Mouse (Mus musculus) limb, embryonic 14.5 days (tissue): ENCODE data around the gene Armh1. TPM values are rescaled to one million over a fixed set of nuclear protein-coding genes. Genes with fewer than 3 reads are reported as not detected.

Experiments used
- ATAC-seq: fragments of 200-750 bp; cut with Nextera tagmentation; 2 replicates; pipeline ENCODE4 v1.8.0; 2017; ENCODE audit warnings: low read depth, moderate number of reproducible peaks, moderate TSS enrichment; ENCODE audit not compliant: low FRiP score
- DNase-seq: peaks from one replicate; pipeline ENCODE4 v3.0.0-alpha.2; 2015; ENCODE audit warnings: low spot score
- H3K27ac ChIP-seq: fragments of 300-500 bp; sonication (generic); replicated peaks from 2 replicates; pipeline ENCODE4 v1.5.1; 2014; ENCODE audit warnings: low read depth, mild to moderate bottlenecking, low read length, moderate library complexity, mixed read lengths
- H3K27me3 ChIP-seq: fragments of 300-500 bp; sonication (generic); 2 replicates; pipeline ENCODE4 v1.6.1; 2014; ENCODE audit warnings: low read length, mixed read lengths; ENCODE audit not compliant: control insufficient read depth, insufficient read depth
- H3K36me3 ChIP-seq: fragments of 300-500 bp; sonication (generic); 2 replicates; pipeline ENCODE4 v1.6.1; 2014; ENCODE audit warnings: mild to moderate bottlenecking, low read length, moderate library complexity, mixed read lengths; ENCODE audit not compliant: control insufficient read depth, insufficient read depth
- H3K4me1 ChIP-seq: fragments of 300-500 bp; sonication (generic); 2 replicates; pipeline ENCODE4 v1.6.1; 2014; ENCODE audit warnings: antibody characterized with exemption, low read length, mixed read lengths; ENCODE audit not compliant: control insufficient read depth, insufficient read depth
- H3K4me2 ChIP-seq: fragments of 300-500 bp; sonication (generic); replicated peaks from 2 replicates; pipeline ENCODE4 v1.6.1; 2014; ENCODE audit warnings: low read depth, mild to moderate bottlenecking, low read length, moderate library complexity; ENCODE audit not compliant: severe bottlenecking
- H3K4me3 ChIP-seq: fragments of 300-500 bp; sonication (generic); replicated peaks from 2 replicates; pipeline ENCODE4 v1.5.1; 2014; ENCODE audit warnings: low read length
- H3K9ac ChIP-seq: fragments of 300-500 bp; sonication (generic); 2 replicates; pipeline ENCODE4 v1.6.1; 2014; ENCODE audit warnings: mild to moderate bottlenecking, low read depth, low read length, moderate library complexity; ENCODE audit not compliant: severe bottlenecking
- H3K9me3 ChIP-seq: fragments of 300-500 bp; sonication (generic); 2 replicates; pipeline ENCODE4 v1.6.1; 2016; ENCODE audit warnings: low read length; ENCODE audit not compliant: control insufficient read depth
- POLR2A ChIP-seq: fragments of 200-500 bp; IDR thresholded peaks from 2 replicates; pipeline ENCODE4 v1.8.0; 2012; ENCODE audit warnings: inconsistent platforms, mild to moderate bottlenecking, moderate library complexity, borderline replicate concordance; ENCODE audit not compliant: insufficient read depth, insufficient read length; ENCODE audit errors: extremely low read depth
- WGBS: fragments of 180-500 bp; shearing (Covaris S2); extraction: QIAGEN DNeasy Blood & Tissue Kit; methylation state at CpG from one replicate; pipeline ENCODE4 v1.1.7; 2014; 5-methylcytosine and 5-hydroxymethylcytosine counted together
- polyA plus RNA-seq, 2 experiments: library from polyadenylated mRNA; depleted of rRNA in 1 of 2; stranded (reverse) in 1 of 2; unstranded in 1 of 2; fragments of >200 nt; fragmentation: Nextera tagmentation in 1 of 2; extraction: Ambion mirVana in 1 of 2; gene quantifications; 2 replicates each; pipeline versions ENCODE4 v1.2.1 to v1.2.3; 2012 to 2014

The Armh1 gene
- polyA plus RNA-seq, 2 experiments, result 0.40 to 1.4 TPM

- peaks cover 97% of the 10 kb centered on the region for H3K36me3 ChIP-seq
- DNase-seq (no peak), ATAC-seq (no peak)
- no peak overlapping the region for H3K9ac ChIP-seq
- H3K4me1 ChIP-seq, result no peaks in the 10 kb centered on the region; the same call in 1 of the 2 replicates
- WGBS, result 31% methylated on average over 19 of the region's 19 CpGs
- no peak overlapping the region for H3K27ac ChIP-seq
- no peaks in the 10 kb centered on the region for H3K9me3 ChIP-seq
- no peak overlapping the region for H3K4me3 ChIP-seq
- H3K4me2 ChIP-seq, result no peak overlapping the region
- no peak for TF ChIP-seq POLR2A
- no peaks in the 10 kb centered on the region for H3K27me3 ChIP-seq
Observed at GRCm38 (mm10) chr4:117281090-117281845, 29.3 kb upstream of the Armh1 start.

GRCm38 (mm10) chr4:117280397-117280930 is 28.5 kb upstream of the Armh1 start:
- Histone ChIP-seq H3K36me3 (peaks cover 97% of the 10 kb centered on the region), H3K9me3 (no peaks in the 10 kb centered on the region), H3K27me3 (no peaks in the 10 kb centered on the region), H3K4me1 (no peaks in the 10 kb centered on the region; the same call in 1 of the 2 replicates), H3K4me3 (no peak overlapping the region), H3K9ac (no peak overlapping the region), H3K4me2 (no peak overlapping the region), H3K27ac (no peak overlapping the region)
- DNase-seq (no peak), ATAC-seq (no peak)
- WGBS, result 56% methylated on average over 8 of the region's 8 CpGs
- TF ChIP-seq POLR2A, result no peak

DNA sequence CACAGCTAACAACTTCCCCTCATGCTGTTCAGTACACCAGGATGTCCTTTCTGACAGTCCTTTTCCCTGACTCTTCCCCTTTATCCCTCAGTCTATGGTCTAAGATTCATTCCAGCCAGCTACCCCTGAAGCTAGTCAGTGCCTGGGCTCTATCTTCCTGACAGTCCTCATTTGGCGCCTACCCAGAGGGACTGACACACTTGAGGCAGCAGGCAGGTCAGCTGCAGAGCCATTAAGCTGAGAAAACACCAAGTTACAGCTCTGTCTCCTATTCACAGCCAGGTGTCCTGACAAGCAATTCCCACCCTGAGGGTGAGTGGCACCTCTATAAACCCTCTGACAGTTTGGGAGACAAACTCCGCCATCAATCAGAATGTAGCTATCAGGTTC is 27.3 kb upstream of the Armh1 start:
- H3K36me3 ChIP-seq, result peaks cover 97% of the 10 kb centered on the region
- TF ChIP-seq POLR2A, result no peak
- no peak overlapping the region for H3K4me2 ChIP-seq
- DNase-seq (no peak), ATAC-seq (no peak)
- H3K9me3 ChIP-seq, result peaks cover 7% of the 10 kb centered on the region
- H3K9ac ChIP-seq, result no peak overlapping the region
- H3K4me1 ChIP-seq, result no peaks in the 10 kb centered on the region; the same call in 1 of the 2 replicates
- 50% methylated on average over 2 of the region's 2 CpGs for WGBS
- no peaks in the 10 kb centered on the region for H3K27me3 ChIP-seq
- no peak overlapping the region for H3K4me3 ChIP-seq
- H3K27ac ChIP-seq, result no peak overlapping the region

GRCm38 (mm10) chr4:117278381-117279252 is 26.7 kb upstream of the Armh1 start:
- Histone ChIP-seq H3K4me2 (no peak overlapping the region), H3K27ac (no peak overlapping the region), H3K4me1 (no peaks in the 10 kb centered on the region; the same call in 1 of the 2 replicates), H3K27me3 (no peaks in the 10 kb centered on the region), H3K4me3 (no peak overlapping the region), H3K9ac (no peak overlapping the region), H3K36me3 (peaks cover 97% of the 10 kb centered on the region), H3K9me3 (peaks cover 12% of the 10 kb centered on the region)
- DNase-seq (no peak), ATAC-seq (no peak)
- WGBS, result 79% methylated on average over 10 of the region's 10 CpGs
- no peak for TF ChIP-seq POLR2A

- H3K27ac ChIP-seq, result no peak overlapping the region
- H3K27me3 ChIP-seq, result no peaks in the 10 kb centered on the region
- no peak overlapping the region for H3K9ac ChIP-seq
- H3K36me3 ChIP-seq, result peaks cover 97% of the 10 kb centered on the region
- H3K9me3 ChIP-seq, result peaks cover 12% of the 10 kb centered on the region
- H3K4me2 ChIP-seq, result no peak overlapping the region
- peaks cover 3% of the 10 kb centered on the region; the same call in 1 of the 2 replicates for H3K4me1 ChIP-seq
- ATAC-seq (no peak), DNase-seq (no peak)
- H3K4me3 ChIP-seq, result no peak overlapping the region
- TF ChIP-seq POLR2A, result no peak
- WGBS, result 93% methylated on average over 7 of the region's 7 CpGs
Observed at GRCm38 (mm10) chr4:117277687-117278086, 25.8 kb upstream of the Armh1 start.
